Mouse (Mus musculus) liver, embryonic 14.5 days (tissue): ENCODE measurements around the gene Npff. TPM values are rescaled to one million over a fixed set of nuclear protein-coding genes. Genes with fewer than 3 reads are reported as not detected.

Source experiments
- ATAC-seq: fragments of 200-750 bp; cut with Nextera tagmentation; 2 replicates; pipeline ENCODE4 v1.8.0; 2017; ENCODE audit warnings: moderate number of reproducible peaks, mild to moderate bottlenecking, moderate library complexity; ENCODE audit not compliant: insufficient read depth
- DNase-seq, 3 experiments: peaks; one replicate each; pipeline ENCODE4 v3.0.0-alpha.2; 2012 to 2013; ENCODE audit warnings: low read depth in 3 of 3, low spot score in 3 of 3
- H3K27ac ChIP-seq: fragments of 300-500 bp; sonication (generic); 2 replicates; pipeline ENCODE4 v1.5.1; 2014; ENCODE audit warnings: moderate library complexity, mild to moderate bottlenecking, control low read depth, inconsistent platforms
- H3K27me3 ChIP-seq: fragments of 300-500 bp; sonication (generic); 2 replicates; pipeline ENCODE4 v1.6.1; 2014; ENCODE audit warnings: mild to moderate bottlenecking, low read length, moderate library complexity; ENCODE audit not compliant: control insufficient read depth, insufficient read depth
- H3K36me3 ChIP-seq: fragments of 300-500 bp; sonication (generic); replicated peaks from 2 replicates; pipeline ENCODE4 v1.6.1; 2014; ENCODE audit warnings: low read depth; ENCODE audit not compliant: control insufficient read depth, insufficient read depth
- H3K4me1 ChIP-seq, 2 experiments: fragments of 200-500 bp in 1 of 2; fragments of 300-500 bp in 1 of 2; sonication (generic) in 1 of 2; replicated peaks; 2 replicates each; pipeline ENCODE4 v1.6.1; 2012 to 2014; ENCODE audit warnings: antibody characterized with exemption in 1 of 2, inconsistent platforms in 1 of 2, low read length in 1 of 2; ENCODE audit not compliant: control insufficient read depth in 2 of 2, insufficient read depth in 2 of 2
- H3K4me2 ChIP-seq: fragments of 300-500 bp; sonication (generic); 2 replicates; pipeline ENCODE4 v1.6.1; 2014; ENCODE audit warnings: low read depth, mild to moderate bottlenecking, control low read depth, moderate library complexity
- H3K4me3 ChIP-seq, 2 experiments: fragments of 200-500 bp in 1 of 2; fragments of 300-500 bp in 1 of 2; sonication (generic) in 1 of 2; 2 replicates each; pipeline ENCODE4 v1.5.1; 2012 to 2014; ENCODE audit warnings: low read depth in 2 of 2, low read length in 2 of 2, mild to moderate bottlenecking in 2 of 2, control low read depth in 1 of 2, inconsistent platforms in 1 of 2, moderate library complexity in 1 of 2; ENCODE audit not compliant: insufficient read depth in 1 of 2
- H3K9ac ChIP-seq: fragments of 300-500 bp; sonication (generic); replicated peaks from 2 replicates; pipeline ENCODE4 v1.6.1; 2014; ENCODE audit warnings: mild to moderate bottlenecking, control low read depth, moderate library complexity
- H3K9me3 ChIP-seq: fragments of 300-500 bp; sonication (generic); 2 replicates; pipeline ENCODE4 v1.6.1; 2016; ENCODE audit warnings: low read length, mixed read lengths; ENCODE audit not compliant: control insufficient read depth
- CTCF ChIP-seq: IDR thresholded peaks from 2 replicates; pipeline ENCODE4 v1.5.1; 2016; ENCODE audit warnings: antibody characterized with exemption, low read depth, control low read depth
- EP300 ChIP-seq: IDR thresholded peaks from 2 replicates; pipeline ENCODE4 v1.6.1; 2016; ENCODE audit warnings: antibody characterized with exemption, low read depth
- WGBS: fragments of 180-500 bp; shearing (Covaris S2); extraction: QIAGEN DNeasy Blood & Tissue Kit; methylation state at CpG from one replicate; pipeline ENCODE4 v1.1.7; 2014; ENCODE audit not compliant: insufficient replicate concordance; 5-methylcytosine and 5-hydroxymethylcytosine counted together
- polyA plus RNA-seq, 2 experiments: library from polyadenylated mRNA; depleted of rRNA in 1 of 2; stranded (reverse) in 1 of 2; unstranded in 1 of 2; fragments of >200 nt; fragmentation: Nextera tagmentation in 1 of 2; extraction: Ambion mirVana in 1 of 2; gene quantifications; 2 replicates each; pipeline versions ENCODE4 v1.2.1 to v1.2.3; 2012 to 2014

Gene Npff
- polyA plus RNA-seq, 2 experiments: 0.19 to 1.2 TPM

- Histone ChIP-seq H3K9me3 (no peaks in the 10 kb centered on the region), H3K4me3 (no peak overlapping the region), H3K27me3 (no peaks in the 10 kb centered on the region), H3K4me1 (no peaks in the 10 kb centered on the region), H3K36me3 (peaks cover 7% of the 10 kb centered on the region), H3K4me2 (no peak overlapping the region), H3K27ac (no peak overlapping the region), H3K9ac (no peak overlapping the region)
- DNase-seq (no peak), ATAC-seq (no peak)
- TF ChIP-seq CTCF (no peak), EP300 (no peak)
- WGBS: 82% methylated on average over 4 of the region's 4 CpGs
Observed at GRCm38 (mm10) chr15:102531586-102531985, 6.8 kb upstream of the Npff start.

GRCm38 (mm10) chr15:102530566-102530965, 5.8 kb upstream of the Npff start:
- H3K27me3 ChIP-seq: no peaks in the 10 kb centered on the region
- ATAC-seq (no peak), DNase-seq (no peak)
- TF ChIP-seq CTCF (no peak), EP300 (no peak)
- H3K4me3 ChIP-seq: no peak overlapping the region
- WGBS: 47% methylated on average over 4 of the region's 4 CpGs
- no peak overlapping the region for H3K4me2 ChIP-seq
- H3K27ac ChIP-seq: no peak overlapping the region
- H3K36me3 ChIP-seq: peaks cover 5% of the 10 kb centered on the region
- no peaks in the 10 kb centered on the region for H3K9me3 ChIP-seq
- no peak overlapping the region for H3K9ac ChIP-seq
- no peaks in the 10 kb centered on the region for H3K4me1 ChIP-seq

- Histone ChIP-seq H3K4me2 (no peak overlapping the region), H3K4me1 (no peaks in the 10 kb centered on the region), H3K27ac (no peak overlapping the region), H3K4me3 (no peak overlapping the region), H3K36me3 (peaks cover 2% of the 10 kb centered on the region; the same call in 1 of the 2 replicates), H3K27me3 (no peaks in the 10 kb centered on the region), H3K9me3 (no peaks in the 10 kb centered on the region), H3K9ac (no peak overlapping the region)
- ATAC-seq (no peak), DNase-seq (no peak)
- WGBS: 69% methylated on average over 1 of the region's 1 CpGs
- TF ChIP-seq EP300 (no peak), CTCF (no peak)
Observed at GRCm38 (mm10) chr15:102528396-102528795, 3.7 kb upstream of the Npff start.

- no peak overlapping the region for H3K4me3 ChIP-seq
- H3K36me3 ChIP-seq: no peaks in the 10 kb centered on the region; the same call in 1 of the 2 replicates
- no peaks in the 10 kb centered on the region for H3K9me3 ChIP-seq
- no peak for DNase-seq
- no peak for TF ChIP-seq EP300
- TF ChIP-seq CTCF: peak; percentile 61
- no peaks in the 10 kb centered on the region for H3K4me1 ChIP-seq
- no peak for ATAC-seq
- WGBS: 57% methylated on average over 3 of the region's 3 CpGs
- no peak overlapping the region for H3K9ac ChIP-seq
- H3K27ac ChIP-seq: no peak overlapping the region
- H3K27me3 ChIP-seq: no peaks in the 10 kb centered on the region
- H3K4me2 ChIP-seq: no peak overlapping the region
Observed at GRCm38 (mm10) chr15:102527936-102528335, 3.2 kb upstream of the Npff start.

GRCm38 (mm10) chr15:102526111-102527002, 1.6 kb upstream of the Npff start:
- Histone ChIP-seq H3K4me1 (no peaks in the 10 kb centered on the region), H3K36me3 (no peaks in the 10 kb centered on the region; the same call in 1 of the 2 replicates), H3K9me3 (no peaks in the 10 kb centered on the region), H3K9ac (no peak overlapping the region), H3K27ac (no peak overlapping the region), H3K4me3 (no peak overlapping the region), H3K27me3 (no peaks in the 10 kb centered on the region), H3K4me2 (no peak overlapping the region)
- DNase-seq (no peak), ATAC-seq (no peak)
- WGBS: 67% methylated on average over 6 of the region's 6 CpGs
- TF ChIP-seq CTCF (no peak), EP300 (no peak)
